Mouse (Mus musculus) activated CD4-positive, CD25-positive, alpha-beta regulatory T cell, adult 4 months (primary cell): Measurements from ENCODE around the gene Ptgds. TPM values are rescaled to one million over a fixed set of nuclear protein-coding genes. Genes with fewer than 3 reads are reported as not detected.

Source experiments
- ATAC-seq: one replicate; pipeline ENCODE4 v1.8.0; 2017
- polyA plus RNA-seq, 2 experiments: library from polyadenylated mRNA; unstranded; fragments of 100-300 nt; shearing (Covaris generic); gene quantifications; one replicate each; pipeline ENCODE4 v1.2.1; 2017

The Ptgds gene
- polyA plus RNA-seq, 2 experiments from 2014 or later, result not detected

- ATAC-seq, result no peak
These were observed 9.9 kb upstream of the Ptgds start for GRCm38 (mm10) chr2:25479551-25480311.

GRCm38 (mm10) chr2:25477967-25478675 is 8.3 kb upstream of the Ptgds start:
- ATAC-seq, result no peak

GRCm38 (mm10) chr2:25477541-25477940 is 7.7 kb upstream of the Ptgds start:
- no peak for ATAC-seq

- no peak for ATAC-seq
These were observed 2.7 kb upstream of the Ptgds start for GRCm38 (mm10) chr2:25472550-25472949.

DNA sequence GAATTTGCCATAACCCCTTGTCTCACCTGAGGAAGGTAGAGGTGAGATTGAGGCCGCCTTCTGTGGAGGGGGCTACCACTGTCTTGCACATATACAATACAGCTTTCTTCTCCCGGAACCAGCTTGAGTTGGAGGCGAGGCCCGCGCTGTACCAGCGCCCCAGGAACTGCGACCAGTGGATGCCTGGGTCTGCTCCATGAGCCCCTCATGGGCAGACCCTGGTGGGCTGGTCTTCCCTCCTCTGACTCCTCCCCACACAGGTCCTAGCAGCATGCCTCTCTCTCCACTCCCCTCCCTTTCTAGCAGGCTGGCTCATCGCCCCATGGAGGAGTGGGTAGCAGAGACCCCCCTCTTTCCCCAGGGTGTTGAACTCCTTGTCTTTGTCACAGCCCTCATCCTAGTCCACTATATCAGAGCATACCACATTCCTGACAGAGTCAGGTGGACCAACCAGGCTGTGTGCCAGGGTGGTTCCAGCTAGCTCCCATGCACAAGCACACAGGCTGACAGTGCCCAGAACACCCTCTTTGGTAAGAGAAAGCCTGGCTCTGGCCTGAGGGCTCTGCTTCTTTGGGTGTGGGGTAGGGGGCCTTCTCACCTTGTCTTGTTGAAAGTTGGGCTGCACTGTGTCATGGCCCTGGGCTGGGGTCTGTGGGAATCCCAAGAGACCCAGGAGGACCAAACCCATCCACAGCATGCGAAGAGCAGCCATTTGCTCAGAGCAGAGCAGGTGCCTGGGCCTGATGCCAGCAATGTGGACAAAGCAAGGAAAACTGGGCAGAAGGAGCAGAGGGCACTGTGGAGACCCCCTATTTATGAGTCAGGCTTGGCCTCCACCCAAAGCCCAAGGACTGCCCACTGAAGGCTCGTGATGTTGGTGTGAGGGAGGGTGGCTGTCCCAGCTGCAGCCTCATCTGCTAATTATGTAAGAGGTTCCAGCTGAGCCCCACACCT is 607 bp downstream of the Ptgds start:
- ATAC-seq, result no peak

GRCm38 (mm10) chr2:25467606-25468303 is 2.1 kb downstream of the Ptgds start:
- no peak for ATAC-seq

- ATAC-seq, result peak; percentile 85
These were observed 3.8 kb downstream of the Ptgds start for GRCm38 (mm10) chr2:25465816-25466635.

- no peak for ATAC-seq
These were observed 4.6 kb downstream of the Ptgds start for GRCm38 (mm10) chr2:25465256-25465655.

GRCm38 (mm10) chr2:25463630-25464029 is 6.2 kb downstream of the Ptgds start:
- ATAC-seq, result no peak

- ATAC-seq, result no peak
These were observed 8.4 kb downstream of the Ptgds start for GRCm38 (mm10) chr2:25461407-25461806.

GRCm38 (mm10) chr2:25460551-25461309 is 9.1 kb downstream of the Ptgds start, which contains the start of gene Paxx:
Gene Paxx, minus strand, starts transcription at chr2:25461094.
- ATAC-seq, result peak; percentile 84

DNA sequence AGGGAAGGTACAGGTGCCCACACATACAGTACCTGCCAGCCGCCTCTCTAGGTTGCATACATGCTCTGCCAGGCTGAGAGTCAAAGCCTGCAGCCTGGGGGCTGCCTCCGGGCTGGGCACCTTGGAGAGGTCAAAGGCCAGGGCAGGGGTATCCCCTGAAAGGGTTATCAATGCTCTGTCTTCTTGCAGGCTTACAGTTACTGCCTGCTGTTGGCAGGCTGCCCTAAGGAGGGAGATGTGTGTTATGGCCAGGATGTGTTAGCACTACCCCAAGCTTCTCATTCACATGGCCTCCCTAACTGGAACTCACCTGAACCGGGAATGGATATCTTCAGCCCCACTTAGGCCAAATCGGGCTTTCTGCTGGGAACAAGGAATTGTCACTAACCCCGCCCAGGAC is 9.7 kb downstream of the Ptgds start:
- no peak for ATAC-seq

- no peak for ATAC-seq
These were observed 10.9 kb downstream of the Ptgds start for GRCm38 (mm10) chr2:25458911-25459310.

DNA sequence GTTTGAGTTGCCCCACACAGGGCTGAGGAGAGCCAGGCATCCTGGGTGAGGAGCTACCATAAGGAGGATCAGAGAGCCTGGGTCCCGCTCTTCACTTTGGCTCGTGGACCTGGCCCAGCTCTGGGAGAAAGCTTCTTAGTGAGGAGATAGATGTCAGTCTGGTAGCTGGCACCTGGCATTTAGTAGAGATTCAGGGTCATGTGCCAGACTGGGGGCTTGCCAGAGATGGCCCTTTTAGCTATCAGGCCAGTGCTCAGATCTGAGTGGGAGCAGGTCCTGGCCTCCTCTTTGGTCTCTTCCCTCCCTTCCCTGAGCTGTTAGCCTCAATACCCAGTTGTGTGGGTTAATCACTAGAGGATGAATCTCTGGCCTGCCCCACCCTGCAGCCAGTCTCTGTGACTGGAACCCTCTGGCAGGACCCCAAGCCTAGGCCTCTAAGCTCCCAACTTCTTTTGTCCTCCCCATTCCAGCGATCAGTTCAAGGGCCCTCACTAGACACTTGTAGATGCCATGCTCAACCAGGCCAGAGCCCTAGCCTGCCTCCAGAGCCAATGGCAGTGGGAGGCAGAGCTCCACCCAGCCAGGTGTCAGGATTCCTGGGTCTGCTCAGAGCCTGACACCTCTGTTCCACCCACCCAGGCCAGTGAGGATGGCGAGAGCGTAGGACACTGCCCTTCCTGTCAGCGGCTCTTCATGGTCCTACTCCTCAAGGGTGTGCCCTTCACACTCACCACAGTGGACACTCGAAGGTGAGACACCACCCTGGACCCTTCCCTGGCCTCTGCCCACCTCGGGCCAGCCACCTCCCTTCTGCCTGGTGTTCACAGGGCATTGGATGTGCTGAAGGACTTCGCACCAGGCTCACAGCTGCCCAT is 12.6 kb downstream of the Ptgds start:
- ATAC-seq, result no peak

DNA sequence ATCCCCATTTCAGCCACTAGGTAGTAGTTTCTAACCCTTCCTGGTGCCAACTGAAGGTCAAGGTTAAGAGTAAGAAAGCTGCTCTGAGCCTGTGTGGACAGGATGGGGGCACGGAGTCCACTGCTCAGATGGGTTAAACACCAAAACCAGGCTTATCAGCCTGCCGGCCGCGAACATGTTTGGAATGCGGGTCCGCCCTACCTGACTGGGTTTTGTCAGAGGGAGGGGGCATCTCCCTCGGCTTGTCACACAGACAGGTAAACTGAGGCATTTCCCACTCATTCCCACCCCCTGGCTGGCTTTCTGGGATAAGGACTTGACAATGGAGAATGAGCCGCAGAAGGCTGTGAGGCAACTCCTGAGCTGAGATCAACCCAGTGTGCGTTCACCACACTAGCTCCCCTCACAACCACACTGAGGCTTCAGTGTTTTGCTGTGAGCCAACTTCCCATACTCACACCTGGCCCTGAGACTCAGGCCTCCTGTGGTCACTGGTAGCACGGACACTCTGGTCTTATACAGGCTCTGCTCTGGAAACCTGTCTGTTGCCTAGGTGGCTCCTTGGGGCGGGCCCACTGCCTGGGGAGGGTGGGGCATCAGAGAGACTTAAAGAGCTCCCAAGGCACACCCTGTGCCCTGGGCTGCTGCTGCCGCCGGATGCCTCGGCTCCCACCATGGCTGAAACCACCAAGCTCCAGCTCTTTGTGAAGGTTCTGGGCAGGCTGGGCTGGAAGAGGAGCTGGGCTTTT is 13.5 kb downstream of the Ptgds start, which contains the start of gene Clic3:
Gene Clic3 (plus strand): TSS at position 634 of the 749 bp plus-strand sequence.
- ATAC-seq, result no peak

DNA sequence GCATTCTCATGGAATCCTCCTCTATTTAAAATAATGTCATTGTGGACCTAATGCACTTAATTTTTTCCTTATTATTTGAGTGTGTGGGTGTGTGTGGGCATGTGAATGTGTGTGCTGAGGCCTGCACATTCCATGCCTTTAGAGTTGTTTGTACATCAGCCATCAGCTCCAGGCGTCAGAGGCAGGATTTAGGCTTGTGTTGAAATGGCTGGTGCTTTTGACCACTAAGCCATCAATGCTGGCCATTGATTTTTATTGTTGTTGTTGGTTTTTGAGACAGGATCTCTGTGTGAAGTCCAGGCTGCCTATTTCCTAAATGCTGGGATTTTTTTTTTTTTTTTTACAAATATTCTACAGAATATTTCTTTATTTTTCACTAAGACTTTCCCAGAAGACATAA is 16.9 kb downstream of the Ptgds start:
- no peak for ATAC-seq

DNA sequence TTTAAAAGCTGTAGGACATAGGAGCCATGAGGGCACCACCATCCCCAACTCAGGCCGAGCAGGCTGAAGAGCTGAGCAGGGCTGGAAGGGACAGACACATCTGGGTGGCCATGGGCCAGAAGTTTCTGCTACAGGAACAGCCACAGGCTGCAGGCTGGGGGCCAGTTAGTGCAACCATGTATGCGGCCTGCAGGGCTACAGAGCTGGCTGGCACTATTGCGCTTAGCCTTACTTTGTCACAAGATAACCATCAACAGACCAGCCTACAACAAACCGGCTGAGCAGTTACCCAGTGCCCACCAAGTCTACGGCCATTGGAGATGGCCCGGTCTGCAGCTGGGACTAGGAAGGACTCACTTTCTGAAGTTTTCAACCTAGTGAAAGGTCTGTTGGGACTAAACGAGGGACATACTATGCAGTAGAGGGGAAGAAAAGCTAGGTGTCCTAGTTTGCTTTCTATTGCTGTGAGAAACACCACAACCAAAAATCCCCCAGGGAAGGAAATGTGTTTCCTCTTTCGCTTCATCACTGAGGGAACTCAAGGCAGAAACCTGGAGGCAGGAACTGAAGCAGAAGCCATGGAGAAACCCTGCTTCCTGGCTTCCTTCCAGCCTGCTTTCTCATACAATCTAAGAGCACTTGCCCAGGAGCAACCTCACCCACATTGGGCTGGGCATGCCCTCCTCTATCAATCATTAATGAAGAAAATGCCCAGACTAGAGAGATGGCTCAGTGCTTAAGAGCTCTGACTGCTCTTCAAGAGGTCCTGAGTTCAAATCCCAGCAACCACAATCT is 18.8 kb downstream of the Ptgds start:
- ATAC-seq, result no peak

DNA sequence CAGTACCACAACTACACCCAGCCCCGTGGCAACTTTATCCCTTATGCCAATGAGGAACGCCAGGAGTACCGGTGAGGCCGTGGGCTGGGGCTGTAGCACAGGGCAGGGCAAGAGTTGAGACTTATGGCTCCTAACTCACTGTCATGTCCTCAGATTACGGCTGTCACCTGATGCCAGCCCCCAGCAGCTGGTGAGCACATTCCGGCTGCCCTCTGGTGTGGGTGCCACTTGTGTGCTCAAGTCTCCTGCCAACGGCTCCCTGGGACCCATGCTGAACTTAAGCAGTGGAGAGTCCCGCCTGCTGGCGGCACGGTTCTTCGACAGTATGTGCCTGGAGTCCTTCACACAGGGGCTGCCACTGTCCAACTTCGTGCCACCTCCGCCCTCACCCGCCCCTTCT is 27.2 kb downstream of the Ptgds start:
- ATAC-seq, result no peak
